Mouse (Mus musculus) thymus, adult 2 months (tissue): ENCODE data around the gene Bcorl1. TPM values are rescaled to one million over a fixed set of nuclear protein-coding genes. Genes with fewer than 3 reads are reported as not detected.

Experiments
- DNase-seq: peaks from one replicate; pipeline ENCODE4 v3.0.0; 2021
- H3K27ac ChIP-seq: fragments of 200-500 bp; 2 replicates; pipeline ENCODE4 v1.5.1; 2012; ENCODE audit warnings: low read length, control low read depth; ENCODE audit not compliant: control insufficient read depth, insufficient read depth
- H3K27me3 ChIP-seq: fragments of 200-500 bp; 2 replicates; pipeline ENCODE4 v1.6.1; 2012; ENCODE audit warnings: mild to moderate bottlenecking, low read length, moderate library complexity, mixed read lengths; ENCODE audit not compliant: control insufficient read depth, insufficient read depth
- H3K36me3 ChIP-seq: fragments of 200-500 bp; 2 replicates; pipeline ENCODE4 v1.6.1; 2012; ENCODE audit warnings: mild to moderate bottlenecking, low read length, moderate library complexity; ENCODE audit not compliant: control insufficient read depth, insufficient read depth
- H3K4me1 ChIP-seq: fragments of 200-500 bp; replicated peaks from 2 replicates; pipeline ENCODE4 v1.6.1; 2012; ENCODE audit warnings: low read length; ENCODE audit not compliant: control insufficient read depth, insufficient read depth
- H3K4me3 ChIP-seq: fragments of 200-500 bp; 2 replicates; pipeline ENCODE4 v1.5.1; 2012; ENCODE audit warnings: mild to moderate bottlenecking, low read length, control low read depth, moderate library complexity; ENCODE audit not compliant: control insufficient read depth, insufficient read depth
- CTCF ChIP-seq: fragments of 200-500 bp; IDR thresholded peaks from 2 replicates; pipeline ENCODE4 v1.5.1; 2012; ENCODE audit warnings: mild to moderate bottlenecking, control low read depth, low read length, moderate library complexity, borderline replicate concordance; ENCODE audit not compliant: control insufficient read depth, poor library complexity, insufficient read depth; ENCODE audit errors: extremely low read depth
- POLR2A ChIP-seq: fragments of 200-500 bp; IDR thresholded peaks from 2 replicates; pipeline ENCODE4 v1.6.1; 2012; ENCODE audit warnings: mild to moderate bottlenecking, low read length, control low read depth, moderate library complexity; ENCODE audit not compliant: control insufficient read depth, poor library complexity, insufficient read depth; ENCODE audit errors: extremely low read depth
- WGBS: fragments of 180-500 bp; shearing (Covaris S2); methylation state at CpG from one replicate; pipeline ENCODE4 v1.1.7; 2018; 5-methylcytosine and 5-hydroxymethylcytosine counted together
- polyA plus RNA-seq: library from polyadenylated mRNA; depleted of rRNA; stranded (reverse); fragments of >200 nt; gene quantifications from 2 replicates; pipeline ENCODE4 v1.2.3, GENCODE M21; 2012

The Bcorl1 gene
- polyA plus RNA-seq, 1 experiment = 7.8 TPM

DNA sequence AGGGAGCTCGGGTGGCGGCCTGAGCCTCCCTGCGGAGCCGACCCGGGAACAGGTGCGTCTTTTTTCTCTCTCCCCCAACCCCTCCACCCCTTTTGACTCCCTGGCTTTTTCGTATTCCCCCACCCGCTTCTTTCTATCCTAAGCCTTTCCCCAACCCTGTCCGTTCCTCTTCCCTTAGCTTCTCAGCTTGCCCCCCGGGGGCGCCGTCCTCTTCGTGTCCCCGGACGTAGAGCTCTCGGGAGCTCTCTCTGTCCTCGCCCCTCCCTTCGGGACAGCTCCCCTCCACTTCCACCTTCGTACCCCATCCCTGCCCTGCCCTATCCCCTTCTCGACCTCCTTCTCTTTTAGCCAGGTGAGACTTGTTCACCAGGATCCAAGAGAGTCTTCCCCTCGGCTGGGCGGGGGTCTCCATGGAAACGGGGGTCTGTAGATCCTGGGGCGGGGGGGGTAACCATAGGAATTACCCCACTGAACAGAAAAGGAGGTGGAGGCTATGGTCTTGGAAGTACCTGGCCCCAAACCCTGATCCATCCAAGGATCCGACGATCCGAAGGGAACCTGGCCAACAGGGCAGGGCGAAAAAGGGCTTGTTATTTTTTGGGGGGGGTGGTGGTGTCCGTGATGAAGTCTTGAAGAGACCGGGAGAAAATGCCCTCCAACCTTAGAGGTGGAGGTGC is 2.9 kb downstream of the Bcorl1 start:
- Histone ChIP-seq H3K27ac (no peak overlapping the region), H3K4me1 (peaks cover 25% of the 10 kb centered on the region), H3K4me3 (peak overlapping the region; percentile 78), H3K36me3 (no peaks in the 10 kb centered on the region), H3K27me3 (peaks cover 5% of the 10 kb centered on the region; the same call in 1 of the 2 replicates)
- TF ChIP-seq POLR2A (no peak), CTCF (no peak)
- peak; percentile 26 for DNase-seq
- 3% methylated on average over 30 of the region's 30 CpGs for WGBS

DNA sequence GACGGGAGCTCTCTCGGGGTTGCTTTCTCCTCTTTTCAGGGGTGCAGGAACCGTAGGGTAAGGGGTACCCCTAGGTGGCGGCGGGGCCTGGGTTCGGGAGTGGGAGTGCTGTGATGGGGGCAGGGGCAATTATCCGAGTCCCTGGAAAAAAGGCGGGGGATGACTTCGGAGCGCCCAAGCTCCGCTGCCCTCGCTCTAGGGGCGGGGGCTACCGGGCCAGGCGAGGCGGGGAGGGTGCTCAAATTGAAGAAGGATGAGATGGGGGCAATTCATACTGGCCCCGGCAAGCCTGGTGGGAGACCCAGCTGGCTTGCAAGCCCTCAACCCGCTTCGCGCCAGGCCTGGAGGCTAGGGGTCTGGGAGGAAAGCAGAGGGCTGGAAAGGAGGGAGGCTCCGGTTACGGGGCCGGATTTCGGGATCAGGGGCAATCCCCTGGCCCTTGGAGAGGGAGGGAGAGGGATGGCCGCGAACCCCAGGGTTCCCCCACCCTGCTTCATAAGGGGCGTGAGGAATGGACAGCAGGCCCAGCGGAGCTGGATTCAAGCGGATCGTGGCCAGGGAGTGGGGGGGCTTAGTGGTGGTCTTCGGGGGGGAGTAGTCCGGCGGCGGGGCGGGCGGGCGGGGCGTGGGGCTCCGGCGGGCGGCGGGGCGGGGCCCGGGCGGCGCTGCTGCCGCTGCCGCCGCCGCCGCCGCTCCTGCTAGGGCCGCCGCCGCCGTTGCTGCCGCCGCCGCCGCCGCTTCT is 3.7 kb downstream of the Bcorl1 start:
- Histone ChIP-seq H3K36me3 (no peaks in the 10 kb centered on the region), H3K27me3 (peaks cover 5% of the 10 kb centered on the region; the same call in 1 of the 2 replicates), H3K27ac (no peak overlapping the region), H3K4me3 (peak overlapping the region; percentile 78), H3K4me1 (peaks cover 25% of the 10 kb centered on the region)
- TF ChIP-seq CTCF (no peak), POLR2A (no peak)
- peak; percentile 37 for DNase-seq
- 2% methylated on average over 23 of the region's 61 CpGs for WGBS

- Histone ChIP-seq H3K27me3 (peaks cover 5% of the 10 kb centered on the region; the same call in 1 of the 2 replicates), H3K4me3 (peak overlapping the region; percentile 55), H3K4me1 (peaks cover 25% of the 10 kb centered on the region), H3K36me3 (no peaks in the 10 kb centered on the region), H3K27ac (no peak overlapping the region)
- TF ChIP-seq POLR2A (no peak), CTCF (no peak)
- WGBS = 2% methylated on average over 24 of the region's 45 CpGs
- DNase-seq = peak; percentile 27
Measured at GRCm38 (mm10) chrX:48345385-48345932, 4.3 kb downstream of the Bcorl1 start.

DNA sequence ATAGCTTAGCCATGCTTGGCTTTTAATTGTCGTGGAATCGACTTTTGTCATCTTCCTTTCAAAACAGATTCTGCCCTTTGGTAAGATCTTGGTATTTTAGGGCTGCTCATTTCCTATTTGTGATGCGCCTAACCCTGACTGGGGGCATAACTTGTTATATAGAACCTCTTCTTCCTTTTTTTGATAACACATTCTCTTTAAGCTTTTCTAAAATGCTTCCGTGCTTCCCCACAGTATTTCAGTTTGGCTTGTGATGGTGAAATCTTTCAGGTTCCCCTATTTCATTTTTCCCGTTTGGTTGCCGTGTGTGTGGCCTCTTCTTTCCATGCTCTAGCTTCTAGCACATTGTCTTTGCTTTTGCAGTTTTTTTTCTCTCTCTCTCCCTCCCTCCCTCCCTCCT is 14.2 kb downstream of the Bcorl1 start:
- WGBS = 66% methylated on average over 6 of the region's 6 CpGs

DNA sequence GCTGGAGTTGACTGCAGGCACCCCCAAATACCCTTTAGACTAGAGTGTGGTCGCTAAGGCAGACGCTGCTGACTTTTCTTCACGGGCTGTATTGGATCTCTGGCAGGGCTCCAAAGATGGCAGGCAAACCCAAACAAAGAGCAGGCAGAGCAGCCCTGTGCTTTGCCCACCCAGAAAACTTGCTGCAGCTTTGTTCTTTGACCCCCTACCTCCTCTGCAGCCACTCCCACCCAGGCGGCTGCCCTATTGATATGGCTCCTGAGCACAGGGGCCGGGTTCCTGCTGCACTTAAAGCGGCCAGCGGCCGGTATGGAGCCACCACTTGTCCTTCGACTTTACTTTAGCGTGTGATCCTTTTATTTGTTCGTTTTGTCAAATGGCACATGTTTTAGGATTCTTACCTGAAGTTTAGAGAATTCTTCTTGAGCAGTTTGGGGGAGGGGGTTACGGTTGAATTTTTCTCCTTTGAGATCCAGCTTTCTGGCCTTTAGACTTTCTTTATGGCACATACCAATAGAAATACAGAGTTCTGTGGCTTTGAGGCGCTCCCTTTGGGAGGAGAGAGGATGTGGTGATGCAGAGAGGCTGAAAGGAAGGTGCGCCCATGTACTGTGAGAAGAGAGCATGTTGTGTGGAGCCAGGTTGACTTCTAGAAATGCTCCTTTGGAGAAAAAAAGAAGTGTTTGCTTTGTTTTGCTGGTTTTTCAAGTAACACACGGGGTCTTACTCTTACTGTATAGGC is 24.8 kb downstream of the Bcorl1 start:
- 84% methylated on average over 15 of the region's 15 CpGs for WGBS
- Histone ChIP-seq H3K27me3 (no peaks in the 10 kb centered on the region), H3K4me3 (no peak overlapping the region), H3K27ac (no peak overlapping the region), H3K4me1 (no peaks in the 10 kb centered on the region), H3K36me3 (peaks cover 4% of the 10 kb centered on the region; the same call in 1 of the 2 replicates)
- TF ChIP-seq CTCF (no peak), POLR2A (no peak)
- no peak for DNase-seq

More for the DNA sequence above, 14.2 kb downstream of the Bcorl1 start:
- no peaks in the 10 kb centered on the region for H3K4me1 ChIP-seq
- DNase-seq = no peak
- no peak overlapping the region for H3K4me3 ChIP-seq
- no peaks in the 10 kb centered on the region for H3K36me3 ChIP-seq
- no peak for TF ChIP-seq CTCF
- TF ChIP-seq POLR2A = no peak
- no peaks in the 10 kb centered on the region for H3K27me3 ChIP-seq
- no peak overlapping the region for H3K27ac ChIP-seq

GRCm38 (mm10) chrX:48367841-48368240 is 26.7 kb downstream of the Bcorl1 start:
- Histone ChIP-seq H3K27ac (no peak overlapping the region), H3K4me3 (no peak overlapping the region), H3K4me1 (no peaks in the 10 kb centered on the region), H3K27me3 (no peaks in the 10 kb centered on the region), H3K36me3 (peaks cover 4% of the 10 kb centered on the region; the same call in 1 of the 2 replicates)
- DNase-seq = no peak
- TF ChIP-seq POLR2A (no peak), CTCF (no peak)
- 96% methylated on average over 9 of the region's 9 CpGs for WGBS
